Mouse (Mus musculus): ENCODE results near the gene Zbtb20.

DNA sequence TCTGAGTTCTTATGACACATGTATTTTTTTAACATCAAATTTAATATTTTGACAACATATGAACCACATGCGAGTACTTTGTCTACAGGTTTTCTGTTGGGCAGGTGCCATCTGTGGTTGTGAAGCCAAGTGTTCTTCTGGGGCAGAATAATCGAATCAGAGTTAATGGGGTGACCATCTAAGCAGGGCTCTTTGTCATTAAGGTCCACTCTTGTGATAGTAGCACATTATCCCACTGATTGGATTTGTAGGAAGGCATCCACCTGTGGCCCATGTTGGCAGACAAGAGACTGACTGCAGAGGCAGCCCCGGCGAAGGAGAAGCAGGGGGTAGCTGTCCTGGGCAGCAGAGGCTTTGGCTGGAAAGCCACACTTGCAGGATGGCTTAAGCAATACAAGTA is 254.3 kb downstream of the Zbtb20 start:
- TF ChIP-seq CTCF (IDR thresholded peaks at IDR 0.05; ENCODE audit: low read depth) (no peak), EP300 (IDR thresholded peaks at IDR 0.05; ENCODE audit: low read depth) (no peak)

Data from heart, postnatal 0 days (tissue).